Mouse (Mus musculus) ES-Bruce4 (cell line): Measurements from ENCODE around the gene Cdc42bpa. TPM values are rescaled to one million over a fixed set of nuclear protein-coding genes. Genes with fewer than 3 reads are reported as not detected.

ENCODE experiments used
- H3K27ac ChIP-seq: 2 replicates; pipeline ENCODE4 v1.5.1; 2012; ENCODE audit warnings: low read length, inconsistent platforms; ENCODE audit not compliant: insufficient read depth
- H3K27me3 ChIP-seq: 2 replicates; pipeline ENCODE4 v1.6.1; 2012; ENCODE audit warnings: mild to moderate bottlenecking, low read length, inconsistent platforms; ENCODE audit not compliant: control insufficient read depth, poor library complexity, insufficient read depth, severe bottlenecking
- H3K36me3 ChIP-seq: 2 replicates; pipeline ENCODE4 v1.6.1; 2012; ENCODE audit warnings: inconsistent platforms, mild to moderate bottlenecking, low read length, moderate library complexity; ENCODE audit not compliant: control insufficient read depth, poor library complexity, insufficient read depth, severe bottlenecking
- H3K4me1 ChIP-seq: one replicate; pipeline ENCODE4 v1.8.1; 2011; ENCODE audit warnings: low read length; ENCODE audit not compliant: control insufficient read depth, insufficient read depth
- H3K4me3 ChIP-seq: 2 replicates; pipeline ENCODE4 v1.5.1; 2011; ENCODE audit warnings: low read depth, mild to moderate bottlenecking, low read length
- H3K9ac ChIP-seq: 2 replicates; pipeline ENCODE4 v1.6.1; 2012; ENCODE audit warnings: low read depth, mild to moderate bottlenecking, inconsistent platforms; ENCODE audit not compliant: poor library complexity, severe bottlenecking
- H3K9me3 ChIP-seq: replicated peaks from 2 replicates; pipeline ENCODE4 v1.6.1; 2012; ENCODE audit warnings: mild to moderate bottlenecking, low read length, inconsistent platforms; ENCODE audit not compliant: control insufficient read depth, poor library complexity, insufficient read depth, severe bottlenecking
- CTCF ChIP-seq: IDR thresholded peaks from one replicate; pipeline ENCODE4 v1.8.1; 2011; ENCODE audit warnings: low read depth, low read length
- EP300 ChIP-seq: IDR thresholded peaks from 2 replicates; pipeline ENCODE4 v1.6.1; 2011; ENCODE audit warnings: low read depth, low read length; ENCODE audit not compliant: insufficient read depth
- POLR2A ChIP-seq: IDR thresholded peaks from one replicate; pipeline ENCODE4 v1.8.1; 2011; ENCODE audit warnings: low read length; ENCODE audit not compliant: insufficient read depth
- polyA plus RNA-seq: library from polyadenylated mRNA; stranded (reverse); fragments of >200 nt; gene quantifications from 2 replicates; pipeline ENCODE4 v1.2.4, GENCODE M21; 2011; ENCODE audit warnings: low read depth; ENCODE audit not compliant: missing spikeins, insufficient read depth, insufficient read length

Gene Cdc42bpa
- polyA plus RNA-seq, 1 experiment = 39.3 TPM

DNA sequence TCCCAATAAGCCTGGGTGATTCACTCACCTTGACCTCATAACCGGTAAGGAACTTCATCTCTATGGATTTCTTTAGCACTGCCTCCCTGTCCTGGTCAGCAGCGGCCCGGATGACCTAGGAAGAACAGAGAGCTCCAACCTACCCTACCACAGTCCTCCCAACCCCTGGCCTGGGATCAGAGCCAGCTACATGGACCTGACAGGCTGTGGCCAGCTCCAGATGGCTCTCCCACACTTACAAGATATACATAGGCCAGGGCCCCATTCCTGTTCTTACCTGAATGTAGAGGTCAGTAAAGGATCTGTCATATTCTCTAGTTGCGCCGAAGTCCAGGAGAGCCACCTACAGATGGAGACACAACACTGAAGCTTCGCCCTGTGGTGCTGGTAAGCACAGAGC lies 208.0 kb downstream of the Cdc42bpa start:
- no peaks in the 10 kb centered on the region for H3K27me3 ChIP-seq
- no peak overlapping the region for H3K4me3 ChIP-seq
- no peak overlapping the region for H3K27ac ChIP-seq
- no peaks in the 10 kb centered on the region for H3K9me3 ChIP-seq
- H3K4me1 ChIP-seq = no peaks in the 10 kb centered on the region
- H3K9ac ChIP-seq = no peak overlapping the region
- H3K36me3 ChIP-seq = no peaks in the 10 kb centered on the region
- TF ChIP-seq POLR2A (no peak), CTCF (no peak), EP300 (no peak)

DNA sequence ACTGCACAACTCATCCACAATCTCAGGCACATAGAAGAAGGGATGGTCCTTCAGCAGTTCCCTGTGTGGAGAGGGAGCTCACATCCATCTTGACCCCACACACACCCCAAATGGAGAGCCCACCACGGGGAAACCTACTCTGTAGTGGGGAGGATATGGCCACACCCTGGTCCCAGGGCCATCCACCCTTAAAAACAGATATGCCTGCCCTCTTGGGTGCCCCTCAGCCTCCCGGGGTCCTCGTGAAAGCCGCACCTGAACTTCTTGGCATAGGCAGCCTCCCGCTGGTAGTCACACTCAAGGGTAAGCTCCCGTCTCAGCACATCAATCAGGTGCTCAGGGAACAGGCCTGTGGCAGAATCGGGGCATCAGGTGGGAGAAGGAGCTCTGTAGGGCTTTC lies 208.9 kb downstream of the Cdc42bpa start:
- no peak overlapping the region for H3K4me3 ChIP-seq
- no peaks in the 10 kb centered on the region for H3K36me3 ChIP-seq
- H3K9ac ChIP-seq = no peak overlapping the region
- no peak for TF ChIP-seq EP300
- no peak for TF ChIP-seq CTCF
- H3K27me3 ChIP-seq = no peaks in the 10 kb centered on the region
- H3K9me3 ChIP-seq = no peaks in the 10 kb centered on the region
- H3K27ac ChIP-seq = no peak overlapping the region
- H3K4me1 ChIP-seq = no peaks in the 10 kb centered on the region

DNA sequence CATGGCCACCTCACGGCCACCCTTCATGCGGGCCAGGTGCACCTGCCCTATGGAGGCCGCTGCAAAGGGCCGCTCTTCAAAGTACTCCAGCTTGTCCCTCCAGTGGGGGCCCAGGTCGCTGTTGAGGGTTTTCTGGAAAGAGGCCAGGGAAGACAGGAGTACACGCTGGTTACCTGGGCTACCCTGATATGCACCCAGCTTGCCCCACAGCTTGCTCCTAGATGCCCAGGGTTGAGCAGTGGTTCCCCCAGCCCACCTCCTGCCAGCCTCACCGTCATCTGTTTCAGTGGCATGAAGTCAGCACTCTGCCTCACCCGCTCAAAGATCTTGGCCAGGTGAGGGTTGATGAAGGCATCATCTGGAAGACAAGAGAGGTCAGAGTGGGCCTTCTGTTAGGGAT lies 209.8 kb downstream of the Cdc42bpa start:
- Histone ChIP-seq H3K4me1 (no peaks in the 10 kb centered on the region), H3K27ac (no peak overlapping the region), H3K27me3 (no peaks in the 10 kb centered on the region), H3K9me3 (no peaks in the 10 kb centered on the region), H3K36me3 (no peaks in the 10 kb centered on the region), H3K9ac (no peak overlapping the region), H3K4me3 (no peak overlapping the region)
- TF ChIP-seq EP300 = no peak
- no peak for TF ChIP-seq CTCF
- no peak for TF ChIP-seq POLR2A

DNA sequence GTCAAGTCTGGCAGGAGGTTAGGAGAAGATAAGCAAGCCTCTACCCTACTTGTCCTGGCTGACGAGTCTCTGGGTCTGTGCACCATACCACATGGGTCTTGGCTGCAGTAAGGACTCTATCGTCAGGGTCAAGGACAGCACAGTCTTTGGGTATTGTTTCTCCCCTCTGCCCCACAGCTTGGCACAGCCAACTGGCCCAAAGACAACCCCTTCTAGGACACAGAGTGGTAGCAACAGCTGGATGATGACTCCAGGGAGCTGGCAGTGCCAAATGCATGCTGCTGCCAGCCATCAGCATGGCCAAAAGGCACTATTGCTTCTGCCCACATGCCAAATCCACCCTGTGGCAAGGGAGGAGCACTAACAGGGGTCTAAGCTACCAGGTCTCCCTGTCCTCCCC lies 211.6 kb downstream of the Cdc42bpa start:
- no peak for TF ChIP-seq EP300
- TF ChIP-seq CTCF = no peak
- TF ChIP-seq POLR2A = no peak
- H3K9me3 ChIP-seq = no peaks in the 10 kb centered on the region
- H3K9ac ChIP-seq = no peak overlapping the region
- no peak overlapping the region for H3K27ac ChIP-seq
- H3K4me3 ChIP-seq = no peak overlapping the region
- no peaks in the 10 kb centered on the region for H3K27me3 ChIP-seq
- no peaks in the 10 kb centered on the region for H3K36me3 ChIP-seq
- peaks cover 2% of the 10 kb centered on the region for H3K4me1 ChIP-seq

DNA sequence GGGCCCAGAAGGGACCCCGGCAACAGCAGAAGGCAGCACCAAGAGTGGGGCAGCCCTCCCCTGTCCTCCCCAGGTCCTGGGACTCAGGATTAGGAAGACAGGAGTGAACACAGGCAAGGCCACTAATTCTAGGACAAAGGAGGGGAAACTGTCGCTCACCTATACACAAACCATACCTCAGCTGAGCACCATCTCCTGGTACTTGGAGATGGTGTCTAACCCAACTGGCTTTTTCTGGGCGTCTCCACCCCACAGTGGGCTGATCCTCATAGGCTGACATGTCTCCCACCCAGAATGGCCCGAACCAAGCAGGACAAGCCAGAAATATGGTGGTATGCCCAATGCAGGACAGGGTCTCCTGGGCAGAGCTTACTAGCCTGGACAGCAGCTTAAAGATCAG lies 212.3 kb downstream of the Cdc42bpa start:
- TF ChIP-seq CTCF (no peak), EP300 (no peak), POLR2A (no peak)
- Histone ChIP-seq H3K27ac (no peak overlapping the region), H3K4me1 (peaks cover 2% of the 10 kb centered on the region), H3K4me3 (no peak overlapping the region), H3K27me3 (no peaks in the 10 kb centered on the region), H3K36me3 (no peaks in the 10 kb centered on the region), H3K9ac (no peak overlapping the region), H3K9me3 (no peaks in the 10 kb centered on the region)

DNA sequence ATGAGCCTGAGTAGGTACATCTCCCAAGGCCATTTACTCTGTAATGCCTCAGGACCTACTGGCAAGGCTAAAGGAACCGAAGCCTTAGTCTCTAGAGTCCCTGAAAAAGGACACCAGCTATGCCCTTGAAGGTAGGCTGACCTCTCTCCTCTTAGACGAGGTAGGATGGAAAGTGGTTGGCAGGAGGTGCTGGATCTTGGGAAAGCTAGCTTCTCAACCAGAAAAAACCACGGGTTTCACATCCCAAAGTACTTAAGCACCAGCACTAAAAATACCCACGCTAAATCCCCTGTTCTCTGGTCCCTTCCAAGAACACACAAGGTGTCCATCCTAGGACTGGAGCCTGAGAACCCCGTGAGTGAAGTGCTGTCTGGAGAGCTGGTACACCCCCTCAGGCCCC lies 212.7 kb downstream of the Cdc42bpa start:
- H3K27ac ChIP-seq = no peak overlapping the region
- H3K9me3 ChIP-seq = no peaks in the 10 kb centered on the region
- H3K27me3 ChIP-seq = no peaks in the 10 kb centered on the region
- H3K4me3 ChIP-seq = no peak overlapping the region
- TF ChIP-seq EP300 (no peak), CTCF (no peak), POLR2A (no peak)
- H3K9ac ChIP-seq = no peak overlapping the region
- H3K36me3 ChIP-seq = no peaks in the 10 kb centered on the region
- H3K4me1 ChIP-seq = peaks cover 2% of the 10 kb centered on the region
